Mouse (Mus musculus) intestine, embryonic 16.5 days (tissue): ENCODE results near the gene Zfp87. TPM values are rescaled to one million over a fixed set of nuclear protein-coding genes. Genes with fewer than 3 reads are reported as not detected.
A peak's percentile ranks its signal among the peaks of the same experiment; 100 is the strongest.

Experiments used
- ATAC-seq: fragments of 200-750 bp; cut with Nextera tagmentation; 2 replicates; pipeline ENCODE4 v1.8.0; 2017; ENCODE audit warnings: moderate TSS enrichment, moderate library complexity
- H3K27ac ChIP-seq: fragments of 300-500 bp; sonication (generic); 2 replicates; pipeline ENCODE4 v1.5.1; 2014; ENCODE audit warnings: mild to moderate bottlenecking, low read length
- H3K27me3 ChIP-seq: fragments of 300-500 bp; sonication (generic); replicated peaks from 2 replicates; pipeline ENCODE4 v1.6.1; 2014; ENCODE audit warnings: low read length, control low read depth, mixed read lengths; ENCODE audit not compliant: control insufficient read depth, insufficient read depth
- H3K36me3 ChIP-seq: fragments of 300-500 bp; sonication (generic); 2 replicates; pipeline ENCODE4 v1.6.1; 2014; ENCODE audit warnings: low read length, control low read depth; ENCODE audit not compliant: control insufficient read depth, insufficient read depth
- H3K4me1 ChIP-seq: fragments of 300-500 bp; sonication (generic); 2 replicates; pipeline ENCODE4 v1.6.1; 2014; ENCODE audit warnings: low read length, control low read depth, mixed read lengths; ENCODE audit not compliant: control insufficient read depth, insufficient read depth
- H3K4me2 ChIP-seq: fragments of 300-500 bp; sonication (generic); 2 replicates; pipeline ENCODE4 v1.6.1; 2014; ENCODE audit warnings: low read depth, low read length, control low read depth
- H3K4me3 ChIP-seq: fragments of 300-500 bp; sonication (generic); 2 replicates; pipeline ENCODE4 v1.5.1; 2014; ENCODE audit warnings: mild to moderate bottlenecking, low read length
- H3K9ac ChIP-seq: fragments of 300-500 bp; sonication (generic); 2 replicates; pipeline ENCODE4 v1.6.1; 2014; ENCODE audit warnings: low read depth, low read length
- H3K9me3 ChIP-seq: fragments of 300-500 bp; sonication (generic); 2 replicates; pipeline ENCODE4 v1.6.1; 2016; ENCODE audit warnings: low read length, control low read depth; ENCODE audit not compliant: control insufficient read depth
- WGBS: fragments of 180-500 bp; shearing (Covaris S2); extraction: QIAGEN DNeasy Blood & Tissue Kit; methylation state at CpG from one replicate; pipeline ENCODE4 v1.1.7; 2014; 5-methylcytosine and 5-hydroxymethylcytosine counted together
- polyA plus RNA-seq: library from polyadenylated mRNA; unstranded; fragments of >200 nt; fragmentation: Nextera tagmentation; extraction: Ambion mirVana; gene quantifications from 2 replicates; pipeline ENCODE4 v1.2.1, GENCODE M21; 2015

Zfp87 gene
- polyA plus RNA-seq, 1 experiment from 2014 or later = 19.3 TPM

- Histone ChIP-seq H3K27me3 (no peaks in the 10 kb centered on the region), H3K36me3 (peaks cover 21% of the 10 kb centered on the region), H3K9ac (no peak overlapping the region), H3K4me1 (peaks cover 8% of the 10 kb centered on the region), H3K4me3 (no peak overlapping the region), H3K9me3 (peaks cover 5% of the 10 kb centered on the region; the same call in 1 of the 2 replicates), H3K4me2 (no peak overlapping the region), H3K27ac (no peak overlapping the region)
- 100% methylated on average over 1 of the region's 1 CpGs for WGBS
- no peak for ATAC-seq
Observed at GRCm38 (mm10) chr13:67495631-67496030, 30.3 kb downstream of the Zfp87 start.

GRCm38 (mm10) chr13:67484424-67484811, 41.6 kb downstream of the Zfp87 start:
- Histone ChIP-seq H3K4me1 (no peaks in the 10 kb centered on the region), H3K9ac (peak overlapping the region; percentile 73), H3K36me3 (peaks cover 7% of the 10 kb centered on the region; the same call in 1 of the 2 replicates), H3K27ac (no peak overlapping the region), H3K27me3 (no peaks in the 10 kb centered on the region), H3K4me2 (peak overlapping the region; percentile 65), H3K4me3 (peak overlapping the region; percentile 66), H3K9me3 (no peaks in the 10 kb centered on the region)
- 35% methylated on average over 8 of the region's 8 CpGs for WGBS
- peak; percentile 57 for ATAC-seq

GRCm38 (mm10) chr13:67483625-67484423, 42.2 kb downstream of the Zfp87 start, which contains the start of gene Zfp874b:
Gene Zfp874b, minus strand, starts transcription at chr13:67484258.
- WGBS = 3% methylated on average over 20 of the region's 20 CpGs
- Histone ChIP-seq H3K9ac (peak within 1 kb of the TSS; percentile 73), H3K27me3 (no peaks in the 10 kb centered on the region), H3K4me1 (no peaks in the 10 kb centered on the region), H3K27ac (0 out of 2 replicates have a peak within 1 kb of the TSS, but pooled peaks have one; percentile 6), H3K9me3 (no peaks in the 10 kb centered on the region), H3K4me3 (peak within 1 kb of the TSS; percentile 66), H3K36me3 (0 out of 2 replicates have a peak, but pooled peaks cover 4% of the 10 kb centered on the region), H3K4me2 (peak within 1 kb of the TSS; percentile 65)
- peak; percentile 98 for ATAC-seq

GRCm38 (mm10) chr13:67481528-67481927, 44.4 kb downstream of the Zfp87 start:
- Histone ChIP-seq H3K9me3 (no peaks in the 10 kb centered on the region), H3K36me3 (no peaks in the 10 kb centered on the region), H3K27me3 (no peaks in the 10 kb centered on the region), H3K27ac (no peak overlapping the region), H3K4me3 (no peak overlapping the region), H3K4me2 (no peak overlapping the region), H3K4me1 (no peaks in the 10 kb centered on the region), H3K9ac (no peak overlapping the region)
- WGBS = 58% methylated on average over 4 of the region's 4 CpGs
- ATAC-seq = no peak

GRCm38 (mm10) chr13:67469274-67469673, 56.7 kb downstream of the Zfp87 start:
- Histone ChIP-seq H3K27me3 (no peaks in the 10 kb centered on the region), H3K4me3 (no peak overlapping the region), H3K4me2 (no peak overlapping the region), H3K36me3 (no peaks in the 10 kb centered on the region), H3K4me1 (no peaks in the 10 kb centered on the region), H3K27ac (no peak overlapping the region), H3K9ac (no peak overlapping the region), H3K9me3 (no peaks in the 10 kb centered on the region)
- 93% methylated on average over 3 of the region's 3 CpGs for WGBS
- no peak for ATAC-seq

Other genes starting within 250 kb of the Zfp87 start
- gene Zfp458, start 247.7 kb downstream of the Zfp87 start, polyA plus RNA-seq = 1.2 and 1.5 TPM in 2 replicates
- gene Zfp457, start 219.7 kb downstream of the Zfp87 start, polyA plus RNA-seq = 0.69 and 1.4 TPM in 2 replicates
- 2.0 and 2.4 TPM in 2 replicates for gene Zfp595, start 193.6 kb downstream of the Zfp87 start, polyA plus RNA-seq
- gene Gm28044, start 165.6 kb downstream of the Zfp87 start, polyA plus RNA-seq = 0.28 and 0.95 TPM in 2 replicates
- gene Zfp953, start 165.6 kb downstream of the Zfp87 start, polyA plus RNA-seq = 0.77 and 1.0 TPM in 2 replicates
- 0.48 TPM in 1 of 2 replicates, not detected in the other for gene Gm28041, start 150.4 kb downstream of the Zfp87 start, polyA plus RNA-seq
- gene Zfp456, start 150.4 kb downstream of the Zfp87 start, polyA plus RNA-seq = 1.5 and 1.9 TPM in 2 replicates
- gene Zfp429, start 126.4 kb downstream of the Zfp87 start, polyA plus RNA-seq = 6.7 and 7.3 TPM in 2 replicates
- 1.7 and 2.3 TPM in 2 replicates for gene Zfp459, start 104.8 kb downstream of the Zfp87 start, polyA plus RNA-seq
- 7.5 TPM in 2 replicates for gene Zfp874a, start 74.6 kb downstream of the Zfp87 start, polyA plus RNA-seq
- gene Zfp874b, start 41.9 kb downstream of the Zfp87 start, polyA plus RNA-seq = 1.7 and 1.9 TPM in 2 replicates
- gene Zfp58, start 25.6 kb downstream of the Zfp87 start, polyA plus RNA-seq = 8.3 and 9.8 TPM in 2 replicates
- gene Gm26965, start within 50 bp of the Zfp87 start, polyA plus RNA-seq = not detected in 2 replicates
- gene Zfp748, start 27.7 kb upstream of the Zfp87 start, polyA plus RNA-seq = 9.2 and 9.7 TPM in 2 replicates
- gene Zfp729b, start 83.5 kb upstream of the Zfp87 start, polyA plus RNA-seq = 3.1 and 3.3 TPM in 2 replicates
- not detected in 2 replicates for gene Gm49345, start 111.6 kb upstream of the Zfp87 start, polyA plus RNA-seq
- 1.8 and 3.0 TPM in 2 replicates for gene Zfp729a, start 111.6 kb upstream of the Zfp87 start, polyA plus RNA-seq
- gene Zfp738, start 160.9 kb upstream of the Zfp87 start, polyA plus RNA-seq = 7.4 and 9.2 TPM in 2 replicates
- gene Zfp65, start 203.0 kb upstream of the Zfp87 start, polyA plus RNA-seq = 4.5 and 5.3 TPM in 2 replicates
- gene Zfp85, start 229.1 kb upstream of the Zfp87 start, polyA plus RNA-seq = 3.1 TPM in 2 replicates